Mouse (Mus musculus) right cerebral cortex, adult 18-20 months (tissue): ENCODE measurements at regions not wholly inside any gene's neighbourhood (a gene's known extent, or its start where the extent isn't known, plus 50 kb on each side); places are given as distances from the start of the nearest gene placed in this dataset.

Experiments used
- DNase-seq: peaks from one replicate; pipeline ENCODE4 v3.0.0; 2022; ENCODE audit warnings: mixed read lengths

DNA sequence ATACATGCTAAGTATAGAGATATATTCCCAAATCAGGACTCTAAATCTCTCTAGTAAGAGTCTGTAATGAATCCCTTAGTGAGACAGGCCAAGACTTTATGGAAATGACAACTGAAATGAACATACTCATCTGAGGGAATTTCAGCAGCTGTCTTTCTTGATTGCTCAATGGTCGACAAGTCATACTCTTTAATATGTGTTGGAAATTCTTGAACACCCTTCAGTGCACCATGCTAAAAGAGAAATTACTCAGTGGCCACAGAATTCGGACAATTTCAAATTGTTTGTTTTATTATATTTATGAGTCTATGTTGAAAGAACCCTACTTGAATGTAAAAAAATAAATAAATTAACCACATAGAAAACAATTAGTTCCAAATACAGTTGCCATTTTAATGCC, 802.1 kb downstream of the Nr2f2 start:
- no peak for DNase-seq

DNA sequence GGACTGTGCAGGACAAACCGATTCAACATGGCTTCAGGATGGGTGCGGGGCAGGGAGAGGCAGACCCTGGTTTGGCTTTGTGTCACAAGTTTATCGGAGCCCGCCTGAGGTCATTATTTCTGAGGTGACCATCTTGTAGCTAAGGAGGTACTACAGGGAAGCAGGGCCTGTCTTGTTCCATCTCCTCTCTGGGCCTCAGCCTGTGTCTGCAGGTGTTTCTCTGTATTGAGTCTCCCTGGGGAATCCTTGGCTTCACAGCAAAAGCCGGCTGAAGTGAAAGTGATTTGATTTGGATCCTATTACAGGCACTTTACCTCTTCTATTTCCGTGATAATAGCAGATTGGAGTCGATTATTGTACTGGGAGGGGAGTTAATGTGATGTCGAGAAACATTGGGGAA, 805.7 kb upstream of the Arrdc4 start:
- DNase-seq = no peak

DNA sequence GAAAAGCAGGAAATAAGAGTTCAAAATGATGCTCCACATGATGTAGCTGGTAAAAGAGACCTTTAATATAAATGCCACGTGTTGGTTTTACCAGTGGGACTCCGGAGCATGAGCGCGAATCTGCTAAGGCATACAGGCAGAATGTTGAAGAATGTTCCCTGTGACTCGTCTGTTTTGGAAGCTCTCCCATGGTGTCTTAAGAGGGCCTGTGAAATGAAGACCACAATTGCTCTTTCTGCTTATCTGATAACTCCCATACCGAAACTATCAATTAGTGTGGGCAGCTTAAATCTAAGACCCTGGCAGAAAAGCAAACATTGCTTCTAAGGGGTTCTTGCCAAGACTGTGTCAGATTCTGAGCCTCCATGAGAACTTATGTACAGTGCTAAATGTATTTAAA, 804.9 kb upstream of the Arrdc4 start:
- no peak for DNase-seq

DNA sequence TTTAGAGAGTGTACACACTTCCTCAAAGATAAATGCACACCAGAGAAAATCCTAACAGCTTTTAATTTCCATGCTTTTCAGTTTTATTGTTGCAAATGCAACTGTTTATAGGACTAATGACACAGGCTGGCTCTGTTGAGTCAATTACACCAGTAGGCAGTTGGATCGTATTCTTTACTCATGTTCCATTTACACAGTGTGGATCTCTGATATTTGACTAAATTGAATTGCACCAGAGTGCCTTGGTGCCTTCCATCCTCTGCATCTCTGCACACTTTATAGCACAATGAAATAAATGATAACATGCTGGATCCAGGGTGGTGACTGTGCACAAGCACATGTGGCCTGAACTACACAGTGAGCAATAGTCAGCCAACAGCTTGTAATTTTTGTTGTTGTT, 787.0 kb upstream of the Arrdc4 start:
- DNase-seq = no peak

DNA sequence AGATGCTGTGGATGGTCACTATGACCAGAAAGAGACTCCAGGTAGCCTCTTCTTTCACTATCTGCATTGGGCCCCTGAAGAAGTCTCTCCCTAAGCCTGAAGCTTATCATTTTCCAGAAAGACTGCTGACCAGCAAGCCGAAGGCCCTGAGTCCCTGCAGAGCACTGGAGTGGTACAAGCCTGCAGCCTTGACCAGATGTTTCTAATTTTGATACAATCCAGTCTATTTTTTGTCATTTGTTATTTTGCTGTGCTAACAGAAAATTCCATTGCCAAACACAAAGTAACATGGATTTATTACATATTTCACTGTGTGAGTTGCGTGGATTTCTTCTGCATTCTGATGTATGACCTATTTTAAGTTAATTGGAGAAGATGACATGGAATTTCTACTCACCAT, 764.9 kb upstream of the Arrdc4 start:
- no peak for DNase-seq

DNA sequence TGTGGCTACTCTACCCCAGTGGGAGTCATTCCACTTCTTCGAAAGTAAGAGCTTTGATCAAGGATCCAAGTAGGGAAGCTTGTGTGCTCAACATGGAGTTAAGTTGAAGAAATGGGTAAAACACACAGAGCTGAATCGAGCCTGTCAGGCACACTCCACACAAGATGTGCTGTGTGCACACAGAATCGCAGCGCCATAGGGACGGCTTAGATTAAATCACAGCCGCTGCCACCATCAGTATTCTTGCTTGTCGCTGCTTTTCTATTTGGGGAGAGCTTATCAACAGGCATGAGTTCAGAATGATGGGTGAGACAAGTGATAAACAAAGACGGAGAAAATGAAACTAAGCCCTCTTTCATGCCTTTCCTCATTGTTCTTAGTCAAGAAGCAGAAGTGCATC, 761.3 kb upstream of the Arrdc4 start:
- peak; percentile 3 for DNase-seq

DNA sequence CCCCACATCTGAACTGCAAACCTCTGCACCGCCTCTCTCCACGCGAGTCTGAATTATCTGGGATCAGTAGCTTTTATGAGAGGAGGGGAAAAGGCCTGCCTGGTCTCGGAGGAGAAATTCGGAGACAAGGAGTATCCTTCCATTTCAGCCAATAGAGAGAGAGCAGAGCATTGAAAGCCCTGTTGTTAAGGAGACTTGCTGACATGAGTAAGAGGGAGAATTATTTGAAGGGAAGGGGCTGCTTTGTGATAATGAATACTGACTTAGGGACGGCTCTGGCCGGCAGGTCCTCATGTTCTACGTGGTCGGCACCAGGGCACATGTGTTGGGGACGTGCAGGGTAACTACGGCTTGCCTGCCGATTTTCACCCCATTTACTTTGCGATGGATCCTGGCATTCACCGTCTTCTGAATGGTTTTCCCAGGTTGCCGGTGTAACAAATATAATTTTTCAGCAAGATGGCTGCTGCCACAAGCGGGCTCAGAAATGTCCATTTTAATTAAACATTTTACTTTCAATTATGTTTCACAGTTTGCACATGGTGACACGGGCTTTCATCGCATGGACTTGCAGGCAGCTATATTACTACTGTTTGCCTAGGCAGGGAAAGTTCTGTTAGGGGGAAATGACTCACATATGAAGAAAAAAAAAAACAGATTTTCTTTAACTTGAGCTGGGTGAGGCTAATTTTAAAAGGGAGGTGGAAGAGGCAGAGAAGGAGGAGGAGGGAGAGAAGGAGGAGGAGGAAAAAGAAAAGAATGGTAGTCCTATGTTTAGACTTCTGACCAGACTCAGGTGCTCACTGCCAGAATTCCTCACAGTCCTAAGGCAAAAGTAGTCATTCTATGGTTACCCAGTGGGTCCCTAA, 744.3 kb upstream of the Arrdc4 start:
- DNase-seq = no peak

DNA sequence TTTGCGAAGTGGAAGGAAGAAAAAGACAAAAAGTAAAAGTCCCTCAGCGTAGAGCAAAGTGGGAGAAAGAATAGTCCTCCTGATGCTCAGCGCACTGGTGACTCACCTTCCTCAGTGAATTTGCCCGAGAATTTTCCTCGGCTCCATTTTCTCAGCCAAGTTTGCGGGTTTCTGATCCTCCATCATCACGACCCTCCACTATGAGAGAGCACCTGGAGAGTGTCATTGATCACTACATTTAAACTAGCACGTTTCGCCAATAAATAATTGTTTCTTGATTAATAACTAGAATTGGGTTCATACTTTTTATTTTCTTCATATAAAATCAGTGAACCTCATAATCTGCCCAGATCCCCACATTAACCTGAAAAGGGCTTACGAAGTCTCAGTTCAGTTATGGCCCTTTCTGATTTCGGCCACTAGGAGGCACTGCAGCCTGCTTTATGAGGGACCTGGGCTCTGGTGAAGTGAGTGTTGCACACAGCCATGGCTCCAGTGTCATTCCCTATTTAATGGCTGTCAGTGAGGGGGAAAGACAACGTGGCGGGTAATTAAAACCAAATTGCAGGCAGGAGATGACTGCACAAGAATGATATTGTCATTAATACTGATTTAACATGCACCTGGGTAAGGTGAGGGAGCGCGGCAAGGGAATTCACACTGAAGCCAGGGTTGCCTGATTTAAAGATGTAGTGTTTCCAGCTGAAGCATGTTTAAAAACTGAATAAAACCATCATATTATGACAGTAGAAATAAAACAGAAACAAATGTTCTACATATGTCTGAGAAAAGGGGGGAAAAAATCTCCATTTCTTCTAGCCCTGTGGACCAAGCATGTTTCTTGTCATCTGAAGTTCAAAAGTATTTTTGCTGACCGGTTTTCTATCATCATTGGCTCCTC, 741.8 kb upstream of the Arrdc4 start:
- peak; percentile 62 for DNase-seq

DNA sequence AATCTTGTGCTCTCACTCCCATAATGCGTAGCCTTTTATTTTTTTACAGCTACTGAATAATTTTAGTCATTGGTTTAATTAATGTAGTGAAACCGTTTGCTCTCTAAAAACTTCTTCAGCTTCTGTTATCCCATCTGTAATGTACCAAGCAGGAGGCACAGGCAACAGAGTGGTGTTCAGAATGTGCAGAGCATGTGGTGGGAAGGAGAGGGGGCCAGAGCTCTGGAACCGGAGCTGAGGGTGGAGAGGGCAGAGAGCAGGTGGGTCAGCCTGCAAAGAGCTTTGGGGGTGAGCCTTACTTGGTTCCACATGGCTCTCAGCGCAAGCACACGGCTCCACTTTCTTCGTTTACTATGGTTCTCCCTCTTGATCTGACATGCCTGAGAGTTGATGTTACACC, 739.6 kb upstream of the Arrdc4 start:
- DNase-seq = no peak

DNA sequence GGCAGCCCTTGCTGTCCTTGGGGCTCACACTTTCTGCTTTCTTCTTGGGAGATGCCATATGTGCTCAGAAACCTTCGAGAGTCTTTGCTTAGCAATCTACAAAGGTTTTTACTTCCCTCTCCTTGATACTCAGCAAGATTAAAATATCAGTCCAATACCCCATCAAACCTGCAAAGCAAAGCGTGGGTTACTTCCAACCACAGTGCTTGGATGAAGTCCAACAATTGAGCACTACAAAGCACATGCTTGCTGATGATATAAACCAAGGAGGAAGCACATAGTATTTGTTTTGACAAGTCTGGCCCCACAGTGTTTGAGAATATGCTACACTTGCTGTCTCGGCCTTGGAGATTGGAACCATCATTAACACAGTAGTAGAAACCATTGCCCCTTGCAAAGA, 738.1 kb upstream of the Arrdc4 start:
- no peak for DNase-seq

DNA sequence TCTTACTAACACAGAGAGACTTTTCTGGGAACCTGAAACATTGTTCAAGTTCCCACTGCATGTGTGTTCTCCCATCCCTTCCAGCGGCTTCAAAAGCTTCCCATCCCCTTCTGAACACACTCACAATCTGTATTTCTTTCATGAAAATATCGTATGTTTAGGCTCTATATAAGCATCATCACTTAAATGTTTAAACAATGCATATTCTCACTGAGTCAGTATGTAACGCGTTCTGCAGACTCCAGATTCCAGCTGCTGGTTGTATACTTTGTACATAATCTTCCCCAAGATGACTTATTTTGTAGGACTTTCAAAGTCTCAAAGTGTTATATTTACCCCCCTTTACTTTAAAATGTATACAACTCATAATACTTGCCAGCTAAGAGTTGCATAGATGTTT, 735.5 kb upstream of the Arrdc4 start:
- no peak for DNase-seq
